Mouse (Mus musculus): ENCODE measurements around the gene 4930430F08Rik. TPM values are rescaled to one million over a fixed set of nuclear protein-coding genes. Genes with fewer than 3 reads are reported as not detected.
A peak's percentile ranks its signal among the peaks of the same experiment; 100 is the strongest.

Gene 4930430F08Rik
- polyA plus RNA-seq, 1 experiment from 2014 or later: 3.6 TPM

DNA sequence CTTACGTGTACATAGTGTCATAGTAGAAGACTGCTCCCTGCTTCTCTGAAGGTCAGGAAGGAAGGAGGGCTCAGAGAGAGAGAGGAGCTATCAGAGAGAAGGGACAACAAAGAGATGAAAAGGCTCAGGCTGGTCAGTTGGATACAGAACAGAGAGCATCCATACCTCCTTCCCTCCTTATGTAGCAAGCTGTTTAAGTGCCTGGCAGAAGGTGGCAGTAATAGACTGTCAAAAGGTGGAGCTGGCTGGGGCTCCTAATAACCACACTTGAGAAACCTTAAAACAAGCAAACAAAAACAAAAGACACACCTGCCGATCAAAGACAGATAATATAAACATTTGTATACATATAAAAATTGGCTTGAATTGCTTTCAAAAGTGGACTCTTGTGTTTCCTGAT, 14.0 kb upstream of the 4930430F08Rik start:
- Histone ChIP-seq H3K27me3 (replicated peaks; ENCODE audit: control insufficient read depth, insufficient read depth, low read length) (no peaks in the 10 kb centered on the region), H3K9me3 (ENCODE audit: control insufficient read depth) (no peaks in the 10 kb centered on the region), H3K36me3 (ENCODE audit: control insufficient read depth, insufficient read depth) (no peaks in the 10 kb centered on the region), H3K9ac (ENCODE audit: low read depth, low read length) (no peak overlapping the region), H3K4me1 (replicated peaks; ENCODE audit: control insufficient read depth, insufficient read depth, low read length) (no peaks in the 10 kb centered on the region), H3K27ac (ENCODE audit: low read depth, low read length) (no peak overlapping the region), H3K4me3 (ENCODE audit: low read depth, low read length) (no peak overlapping the region), H3K4me2 (replicated peaks; ENCODE audit: low read depth) (no peak overlapping the region)
- ATAC-seq: no peak
- 50% methylated on average over 2 of the region's 2 CpGs for WGBS
- peak; percentile 12; the same call in 1 of the 2 replicates for TF ChIP-seq CTCF (IDR thresholded peaks at IDR 0.05; ENCODE audit: low read depth)

- Histone ChIP-seq H3K9me3 (ENCODE audit: control insufficient read depth) (no peaks in the 10 kb centered on the region), H3K27ac (ENCODE audit: low read depth, low read length) (no peak overlapping the region), H3K36me3 (ENCODE audit: control insufficient read depth, insufficient read depth) (no peaks in the 10 kb centered on the region), H3K4me2 (replicated peaks; ENCODE audit: low read depth) (no peak overlapping the region), H3K9ac (ENCODE audit: low read depth, low read length) (no peak overlapping the region), H3K4me1 (replicated peaks; ENCODE audit: control insufficient read depth, insufficient read depth, low read length) (no peaks in the 10 kb centered on the region), H3K27me3 (replicated peaks; ENCODE audit: control insufficient read depth, insufficient read depth, low read length) (no peaks in the 10 kb centered on the region), H3K4me3 (ENCODE audit: low read depth, low read length) (no peak overlapping the region)
- no peak for TF ChIP-seq CTCF (IDR thresholded peaks at IDR 0.05; ENCODE audit: low read depth)
- no peak for ATAC-seq
- WGBS: 90% methylated on average over 9 of the region's 9 CpGs
Measured at GRCm38 (mm10) chr10:100603511-100603910, 13.3 kb upstream of the 4930430F08Rik start.

DNA sequence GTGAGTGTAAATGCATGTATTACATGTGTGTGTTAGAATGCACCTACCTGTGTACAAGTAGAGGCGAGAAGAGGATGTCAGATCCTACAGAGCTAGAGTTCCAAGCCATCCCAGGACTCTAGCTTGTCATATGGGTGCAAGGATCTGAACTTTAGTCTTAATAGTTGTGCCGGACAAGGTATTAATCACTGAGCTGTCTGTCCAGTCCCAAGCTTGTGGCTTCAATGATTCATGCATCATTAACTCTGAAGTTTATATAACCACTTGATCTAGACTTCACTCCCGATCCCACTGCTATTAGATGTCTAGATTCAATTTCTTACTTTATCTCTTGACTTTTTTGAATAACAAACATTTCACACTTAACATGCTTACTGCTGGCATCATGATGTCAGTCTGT, 8.1 kb upstream of the 4930430F08Rik start:
- no peak overlapping the region for H3K27ac ChIP-seq (ENCODE audit: low read depth, low read length)
- H3K9me3 ChIP-seq (ENCODE audit: control insufficient read depth): no peaks in the 10 kb centered on the region
- WGBS: 81% methylated on average over 3 of the region's 3 CpGs
- ATAC-seq: no peak
- H3K9ac ChIP-seq (ENCODE audit: low read depth, low read length): no peak overlapping the region
- no peak overlapping the region for H3K4me3 ChIP-seq (ENCODE audit: low read depth, low read length)
- no peaks in the 10 kb centered on the region for H3K4me1 ChIP-seq (replicated peaks; ENCODE audit: control insufficient read depth, insufficient read depth, low read length)
- H3K36me3 ChIP-seq (ENCODE audit: control insufficient read depth, insufficient read depth): no peaks in the 10 kb centered on the region
- no peak overlapping the region for H3K4me2 ChIP-seq (replicated peaks; ENCODE audit: low read depth)
- no peak for TF ChIP-seq CTCF (IDR thresholded peaks at IDR 0.05; ENCODE audit: low read depth)
- no peaks in the 10 kb centered on the region for H3K27me3 ChIP-seq (replicated peaks; ENCODE audit: control insufficient read depth, insufficient read depth, low read length)

DNA sequence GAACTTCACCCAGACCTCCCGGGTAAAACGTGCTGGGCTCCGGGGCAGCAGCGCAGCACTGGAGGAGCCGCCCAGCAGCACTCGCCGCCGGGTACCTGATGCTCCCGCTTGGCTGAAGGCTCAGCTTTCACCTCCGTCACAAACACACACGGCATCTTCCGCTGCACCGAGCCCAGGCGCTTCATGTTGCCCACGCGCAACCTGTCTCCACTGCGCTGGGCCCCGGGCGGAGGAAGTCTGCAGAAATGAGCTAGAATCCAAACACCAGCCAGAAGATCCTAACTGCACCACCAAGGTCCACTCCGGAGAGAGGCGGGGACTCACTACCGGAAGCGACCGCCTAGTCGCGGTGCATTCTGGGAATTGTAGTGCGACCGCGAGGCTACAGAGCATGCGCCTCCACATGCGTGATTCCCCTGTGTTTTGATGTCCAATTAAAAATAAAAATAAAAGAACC, 1.3 kb downstream of the 4930430F08Rik start:
- Histone ChIP-seq H3K4me1 (replicated peaks; ENCODE audit: control insufficient read depth, insufficient read depth, low read length) (no peaks in the 10 kb centered on the region; the same call in 1 of the 2 replicates), H3K9me3 (ENCODE audit: control insufficient read depth) (no peaks in the 10 kb centered on the region), H3K27ac (ENCODE audit: low read depth, low read length) (no peak overlapping the region), H3K4me2 (replicated peaks; ENCODE audit: low read depth) (peak overlapping the region; percentile 91), H3K27me3 (replicated peaks; ENCODE audit: control insufficient read depth, insufficient read depth, low read length) (no peaks in the 10 kb centered on the region), H3K4me3 (ENCODE audit: low read depth, low read length) (peak overlapping the region; percentile 83), H3K9ac (ENCODE audit: low read depth, low read length) (peak overlapping the region; percentile 54), H3K36me3 (ENCODE audit: control insufficient read depth, insufficient read depth) (0 out of 2 replicates have a peak, but pooled peaks cover 5% of the 10 kb centered on the region)
- WGBS: under 1% methylated on average over 31 of the region's 31 CpGs
- TF ChIP-seq CTCF (IDR thresholded peaks at IDR 0.05; ENCODE audit: low read depth): no peak
- peak; percentile 97 for ATAC-seq

DNA sequence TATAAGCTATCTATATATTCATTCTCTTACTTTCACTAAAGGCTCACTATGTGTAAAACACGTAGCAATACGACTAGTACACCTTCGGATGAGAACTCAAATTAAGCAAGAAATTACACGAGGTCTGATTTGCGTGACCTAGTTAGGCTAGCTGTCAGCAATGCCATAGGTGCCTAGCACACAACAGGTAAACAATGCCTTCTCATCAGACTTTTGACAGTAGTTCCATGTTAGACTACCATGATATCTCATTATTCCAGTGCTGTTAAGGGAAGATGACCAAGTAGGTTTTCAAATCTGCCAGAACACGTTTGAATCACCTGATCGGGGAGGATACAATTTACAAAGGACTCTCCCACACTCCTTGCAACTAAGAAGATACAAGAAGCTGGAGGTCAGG, 1.7 kb downstream of the 4930430F08Rik start:
- peak overlapping the region; percentile 54 for H3K9ac ChIP-seq (ENCODE audit: low read depth, low read length)
- H3K4me1 ChIP-seq (replicated peaks; ENCODE audit: control insufficient read depth, insufficient read depth, low read length): no peaks in the 10 kb centered on the region; the same call in 1 of the 2 replicates
- H3K36me3 ChIP-seq (ENCODE audit: control insufficient read depth, insufficient read depth): 0 out of 2 replicates have a peak, but pooled peaks cover 5% of the 10 kb centered on the region
- H3K4me2 ChIP-seq (replicated peaks; ENCODE audit: low read depth): peak overlapping the region; percentile 91
- no peak overlapping the region for H3K27ac ChIP-seq (ENCODE audit: low read depth, low read length)
- whole genome bisulfite sequencing: 39% methylated on average over 7 of the region's 7 CpGs
- ATAC-seq: 0 out of 2 replicates have a peak, but pooled peaks have one; percentile 6
- H3K9me3 ChIP-seq (ENCODE audit: control insufficient read depth): no peaks in the 10 kb centered on the region
- no peak for TF ChIP-seq CTCF (IDR thresholded peaks at IDR 0.05; ENCODE audit: low read depth)
- peak overlapping the region; percentile 83 for H3K4me3 ChIP-seq (ENCODE audit: low read depth, low read length)
- H3K27me3 ChIP-seq (replicated peaks; ENCODE audit: control insufficient read depth, insufficient read depth, low read length): no peaks in the 10 kb centered on the region

DNA sequence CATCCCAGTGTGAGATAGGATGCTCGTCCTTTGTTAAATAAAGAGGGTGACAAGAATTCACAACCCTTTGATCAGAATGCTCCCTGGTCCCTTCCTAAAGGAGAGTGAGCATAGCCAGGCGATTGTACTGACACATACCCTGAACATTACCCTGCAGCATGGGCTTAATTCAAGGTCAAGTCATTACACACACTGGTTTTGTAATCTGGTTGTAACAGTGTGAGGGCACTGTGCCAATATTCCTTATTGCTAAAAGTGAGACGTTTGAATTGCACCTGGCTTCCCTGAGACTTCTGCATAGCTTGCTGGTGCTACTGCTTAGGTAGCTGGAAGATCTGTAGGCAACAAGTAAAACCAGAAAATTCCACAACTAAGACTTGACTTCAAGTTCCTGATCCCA, 6.0 kb downstream of the 4930430F08Rik start:
- Histone ChIP-seq H3K4me3 (ENCODE audit: low read depth, low read length) (no peak overlapping the region), H3K27me3 (replicated peaks; ENCODE audit: control insufficient read depth, insufficient read depth, low read length) (no peaks in the 10 kb centered on the region), H3K4me2 (replicated peaks; ENCODE audit: low read depth) (no peak overlapping the region), H3K9ac (ENCODE audit: low read depth, low read length) (no peak overlapping the region), H3K27ac (ENCODE audit: low read depth, low read length) (no peak overlapping the region), H3K36me3 (ENCODE audit: control insufficient read depth, insufficient read depth) (0 out of 2 replicates have a peak, but pooled peaks cover 5% of the 10 kb centered on the region), H3K4me1 (replicated peaks; ENCODE audit: control insufficient read depth, insufficient read depth, low read length) (no peaks in the 10 kb centered on the region; the same call in 1 of the 2 replicates), H3K9me3 (ENCODE audit: control insufficient read depth) (no peaks in the 10 kb centered on the region)
- no peak for ATAC-seq
- 75% methylated on average over 3 of the region's 3 CpGs for WGBS
- TF ChIP-seq CTCF (IDR thresholded peaks at IDR 0.05; ENCODE audit: low read depth): no peak

All from intestine, postnatal 0 days (tissue).